Mouse (Mus musculus): ENCODE results near the gene Chrng. TPM values are rescaled to one million over a fixed set of nuclear protein-coding genes. Genes with fewer than 3 reads are reported as not detected.

Chrng gene
- total and polyA plus RNA-seq, 3 experiments = not detected

- TF ChIP-seq EP300 (IDR thresholded peaks at IDR 0.05; ENCODE audit: insufficient read depth, low read depth, low read length) = no peak
- TF ChIP-seq CTCF (IDR thresholded peaks at IDR 0.05) = no peak
- no peak for TF ChIP-seq POLR2A (IDR thresholded peaks at IDR 0.05; ENCODE audit: insufficient read depth, low read depth, low read length)
- Histone ChIP-seq H3K27me3 (ENCODE audit: control insufficient read depth, insufficient read depth, low read length) (no peaks in the 10 kb centered on the region), H3K9ac (ENCODE audit: low read depth, low read length) (no peak overlapping the region), H3K36me3 (ENCODE audit: control insufficient read depth, insufficient read depth, low read length) (no peaks in the 10 kb centered on the region), H3K4me3 (no peak overlapping the region), H3K4me1 (ENCODE audit: control insufficient read depth, insufficient read depth, low read length) (no peaks in the 10 kb centered on the region), H3K79me2 (replicated peaks; ENCODE audit: control insufficient read depth, insufficient read depth, low read length) (no peaks in the 10 kb centered on the region), H3K27ac (no peak overlapping the region)
- intact Hi-C loops (cut with DNase I) = loop anchor here (10.0 kb wide), 2 partner anchors 109 to 169 kb away; no protein-coding TSS in a partner anchor
- 8% methylated on average over 1 of the region's 1 CpGs for WGBS
- no peak for DNase-seq
These were observed 41.0 kb downstream of the Chrng start for GRCm38 (mm10) chr1:87245430-87245829.

GRCm38 (mm10) chr1:87245929-87246815 lies 41.7 kb downstream of the Chrng start:
- Histone ChIP-seq H3K27ac (no peak overlapping the region), H3K4me3 (no peak overlapping the region), H3K36me3 (ENCODE audit: control insufficient read depth, insufficient read depth, low read length) (no peaks in the 10 kb centered on the region), H3K27me3 (ENCODE audit: control insufficient read depth, insufficient read depth, low read length) (no peaks in the 10 kb centered on the region), H3K9ac (ENCODE audit: low read depth, low read length) (no peak overlapping the region), H3K4me1 (ENCODE audit: control insufficient read depth, insufficient read depth, low read length) (no peaks in the 10 kb centered on the region), H3K79me2 (replicated peaks; ENCODE audit: control insufficient read depth, insufficient read depth, low read length) (no peaks in the 10 kb centered on the region)
- peak; percentile 71 to 81 for DNase-seq
- TF ChIP-seq EP300 (IDR thresholded peaks at IDR 0.05; ENCODE audit: insufficient read depth, low read depth, low read length) = peak; percentile 69; the same call in 1 of the 2 replicates
- TF ChIP-seq CTCF (IDR thresholded peaks at IDR 0.05) = peak; percentile 97
- no peak for TF ChIP-seq POLR2A (IDR thresholded peaks at IDR 0.05; ENCODE audit: insufficient read depth, low read depth, low read length)
- intact Hi-C loops (cut with DNase I) = loop anchor here (1.0 to 10.0 kb wide), 3 partner anchors 47 to 169 kb away; no protein-coding TSS in a partner anchor
- WGBS = 29% methylated on average over 22 of the region's 22 CpGs

DNA sequence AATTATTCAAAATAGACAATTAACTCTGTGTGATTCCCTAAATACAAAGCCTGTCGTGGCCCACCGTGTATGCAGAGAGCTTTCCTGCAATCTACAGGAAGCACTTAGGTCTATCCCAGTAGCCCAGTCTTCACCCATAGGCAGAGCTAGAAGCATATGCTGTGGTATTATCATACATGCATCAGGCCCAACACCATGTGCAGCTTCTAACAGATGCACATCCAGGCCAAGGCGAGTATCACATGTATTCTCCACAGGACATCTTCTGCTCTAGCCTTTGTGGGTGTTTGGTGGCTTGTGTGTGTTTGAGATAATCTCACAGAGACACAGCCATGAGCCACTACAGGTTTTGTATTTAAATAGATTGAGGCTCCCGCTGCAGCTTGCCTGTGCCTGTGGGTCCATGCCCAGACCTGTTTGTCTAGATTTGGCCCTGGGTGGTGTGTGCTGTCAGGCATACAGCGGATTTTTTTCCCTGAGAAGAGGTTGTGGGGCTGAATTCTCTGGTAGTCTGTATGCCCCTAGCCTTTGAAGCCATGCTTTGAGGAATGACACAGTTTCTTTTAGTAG lies 47.7 kb downstream of the Chrng start:
- Histone ChIP-seq H3K9ac (ENCODE audit: low read depth, low read length) (no peak overlapping the region), H3K4me1 (ENCODE audit: control insufficient read depth, insufficient read depth, low read length) (no peaks in the 10 kb centered on the region), H3K79me2 (replicated peaks; ENCODE audit: control insufficient read depth, insufficient read depth, low read length) (no peaks in the 10 kb centered on the region), H3K27ac (no peak overlapping the region), H3K4me3 (no peak overlapping the region), H3K27me3 (ENCODE audit: control insufficient read depth, insufficient read depth, low read length) (no peaks in the 10 kb centered on the region), H3K36me3 (ENCODE audit: control insufficient read depth, insufficient read depth, low read length) (no peaks in the 10 kb centered on the region)
- intact Hi-C loops (cut with DNase I) = no loop called here
- TF ChIP-seq EP300 (IDR thresholded peaks at IDR 0.05; ENCODE audit: insufficient read depth, low read depth, low read length) (no peak), POLR2A (IDR thresholded peaks at IDR 0.05; ENCODE audit: insufficient read depth, low read depth, low read length) (no peak), CTCF (IDR thresholded peaks at IDR 0.05) (no peak)
- no peak for DNase-seq
- WGBS = 71% methylated on average over 5 of the region's 5 CpGs

DNA sequence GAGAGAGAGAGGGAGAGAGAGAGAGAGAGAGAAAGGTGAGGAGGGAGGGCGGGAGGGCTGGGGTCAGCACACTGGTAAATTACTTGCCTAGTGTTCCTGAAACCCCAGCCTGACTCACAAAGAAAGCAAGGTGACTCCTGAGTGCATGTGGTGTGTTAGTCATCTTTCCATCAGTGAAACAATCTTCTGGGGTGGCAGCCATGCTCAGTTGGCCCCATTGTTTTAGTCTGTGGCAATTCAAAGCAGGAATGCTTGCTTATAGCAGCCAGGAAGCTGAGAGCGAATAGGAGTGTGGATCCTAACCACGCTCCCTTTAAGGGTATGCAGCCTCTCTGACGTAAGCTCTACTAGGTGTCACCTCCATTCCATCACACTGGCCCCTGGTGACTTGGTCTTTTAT lies 50.7 kb downstream of the Chrng start:
- intact Hi-C loops (cut with DNase I) = no loop called here

DNA sequence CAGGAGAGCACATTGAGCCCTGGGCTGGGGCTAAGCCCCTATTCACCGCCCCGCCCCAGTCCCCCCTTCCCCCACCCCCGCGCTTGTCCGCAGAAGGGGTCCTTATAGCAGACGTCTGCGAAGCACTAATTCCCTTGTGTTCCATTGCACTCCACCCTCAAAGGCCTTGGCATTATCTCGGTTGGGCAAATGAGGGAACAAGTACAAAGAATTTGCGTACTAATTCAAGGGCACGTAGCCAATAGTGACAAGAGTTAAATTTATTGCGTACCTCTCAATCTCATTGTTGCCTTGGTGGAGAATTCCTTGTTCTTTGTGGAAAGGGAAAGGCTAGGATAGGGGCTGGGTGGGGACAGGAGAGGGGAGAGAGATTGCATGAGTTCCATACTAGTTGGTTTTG lies 53.2 kb downstream of the Chrng start:
- H3K9ac ChIP-seq (ENCODE audit: low read depth, low read length) = no peak overlapping the region
- no peaks in the 10 kb centered on the region for H3K36me3 ChIP-seq (ENCODE audit: control insufficient read depth, insufficient read depth, low read length)
- intact Hi-C loops (cut with DNase I) = loop anchor here (2.0 kb wide), 1 partner anchor 35 kb away; no protein-coding TSS in a partner anchor
- H3K4me1 ChIP-seq (ENCODE audit: control insufficient read depth, insufficient read depth, low read length) = no peaks in the 10 kb centered on the region
- DNase-seq = no peak
- H3K4me3 ChIP-seq = no peak overlapping the region
- no peak overlapping the region for H3K27ac ChIP-seq
- WGBS = 30% methylated on average over 11 of the region's 11 CpGs
- no peaks in the 10 kb centered on the region for H3K79me2 ChIP-seq (replicated peaks; ENCODE audit: control insufficient read depth, insufficient read depth, low read length)
- TF ChIP-seq POLR2A (IDR thresholded peaks at IDR 0.05; ENCODE audit: insufficient read depth, low read depth, low read length) (no peak), EP300 (IDR thresholded peaks at IDR 0.05; ENCODE audit: insufficient read depth, low read depth, low read length) (no peak), CTCF (IDR thresholded peaks at IDR 0.05) (no peak)
- peaks cover 5% of the 10 kb centered on the region; the same call in 1 of the 2 replicates for H3K27me3 ChIP-seq (ENCODE audit: control insufficient read depth, insufficient read depth, low read length)

More for the DNA sequence above, 50.7 kb downstream of the Chrng start:
- no peak overlapping the region for H3K27ac ChIP-seq
- no peaks in the 10 kb centered on the region for H3K36me3 ChIP-seq (ENCODE audit: control insufficient read depth, insufficient read depth, low read length)
- H3K4me3 ChIP-seq = no peak overlapping the region
- TF ChIP-seq POLR2A (IDR thresholded peaks at IDR 0.05; ENCODE audit: insufficient read depth, low read depth, low read length) (no peak), EP300 (IDR thresholded peaks at IDR 0.05; ENCODE audit: insufficient read depth, low read depth, low read length) (no peak), CTCF (IDR thresholded peaks at IDR 0.05) (no peak)
- 61% methylated on average over 4 of the region's 4 CpGs for WGBS
- no peaks in the 10 kb centered on the region for H3K79me2 ChIP-seq (replicated peaks; ENCODE audit: control insufficient read depth, insufficient read depth, low read length)
- no peak overlapping the region for H3K9ac ChIP-seq (ENCODE audit: low read depth, low read length)
- DNase-seq = no peak
- peaks cover 2% of the 10 kb centered on the region; the same call in 1 of the 2 replicates for H3K27me3 ChIP-seq (ENCODE audit: control insufficient read depth, insufficient read depth, low read length)
- H3K4me1 ChIP-seq (ENCODE audit: control insufficient read depth, insufficient read depth, low read length) = no peaks in the 10 kb centered on the region
